Mouse (Mus musculus) lung, postnatal 36 days (tissue): ENCODE measurements around the gene Kcnj5.

Experiments
- DNase-seq: peaks from one replicate; pipeline ENCODE4 v3.0.0; 2022; ENCODE audit warnings: mixed read lengths

Kcnj5 gene

DNA sequence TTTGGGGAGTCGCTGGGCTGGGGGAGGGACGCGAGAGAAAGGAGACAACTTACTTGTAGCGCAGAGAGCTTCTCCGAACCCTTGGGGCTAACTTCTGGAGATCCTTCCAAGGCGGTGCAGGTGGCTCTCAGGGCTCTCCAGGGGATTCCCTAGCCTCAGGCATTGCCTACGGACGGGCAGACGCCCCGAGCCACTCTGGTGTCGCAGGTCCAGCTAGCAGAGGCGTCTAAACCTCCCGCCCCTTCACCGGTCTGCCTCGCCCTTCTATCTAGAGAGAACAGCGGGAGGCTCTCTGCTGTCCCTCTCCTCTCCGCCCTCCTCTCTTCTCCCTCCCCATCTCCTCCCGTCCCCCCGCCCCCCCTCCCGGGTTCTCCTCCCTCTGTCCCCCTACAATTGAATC is at the start of gene Kcnj5:
Gene Kcnj5 (minus strand): TSS at position 300 of the 400 bp plus-strand sequence.
- no peak for DNase-seq

DNA sequence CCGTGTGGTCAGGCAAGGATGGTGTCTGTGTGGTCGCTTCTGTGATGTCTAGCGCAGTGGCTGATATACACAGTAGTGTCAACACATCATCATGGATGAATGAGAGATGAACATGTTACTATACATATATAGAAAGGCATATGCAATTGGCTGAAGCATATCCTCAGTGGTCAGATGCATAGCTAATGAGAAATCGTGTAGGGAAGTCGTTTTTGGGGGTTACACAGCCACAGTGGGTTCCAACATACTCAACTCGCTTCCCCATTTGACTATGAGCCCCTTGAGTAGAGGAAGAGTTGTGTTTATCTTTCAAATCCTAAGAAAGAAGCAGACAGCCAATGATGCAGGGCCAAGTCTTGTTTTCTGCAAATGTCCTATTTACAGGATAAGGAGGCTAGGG is 48.6 kb upstream of the Kcnj5 start:
- no peak for DNase-seq

GRCm38 (mm10) chr9:32391701-32392100 is 47.6 kb upstream of the Kcnj5 start:
- no peak for DNase-seq

- peak; percentile 40 for DNase-seq
Measured at GRCm38 (mm10) chr9:32391092-32391491, 46.9 kb upstream of the Kcnj5 start.

DNA sequence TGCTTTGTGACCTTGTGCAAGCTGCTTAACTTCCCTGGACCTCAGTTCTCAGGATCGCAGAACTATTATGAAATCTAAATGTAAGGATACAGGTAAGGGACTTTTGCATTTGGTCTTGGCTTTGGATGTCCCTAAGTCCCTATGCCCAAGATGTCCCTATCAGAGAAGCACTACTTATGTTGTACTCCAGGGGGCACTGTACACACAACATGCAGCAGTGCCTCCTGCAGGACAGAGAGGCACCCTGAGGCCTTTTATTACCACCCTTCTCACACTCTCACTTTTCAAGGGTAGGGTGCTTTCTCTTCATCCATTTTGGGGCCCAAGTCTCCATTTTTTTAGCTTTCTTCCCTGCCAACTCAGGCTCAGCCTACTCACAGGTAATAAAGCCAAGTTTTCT is 44.0 kb upstream of the Kcnj5 start:
- peak; percentile 67 for DNase-seq

GRCm38 (mm10) chr9:32384906-32385305 is 40.8 kb upstream of the Kcnj5 start:
- DNase-seq = no peak

- no peak for DNase-seq
Measured at GRCm38 (mm10) chr9:32376863-32377590, 32.9 kb upstream of the Kcnj5 start.

DNA sequence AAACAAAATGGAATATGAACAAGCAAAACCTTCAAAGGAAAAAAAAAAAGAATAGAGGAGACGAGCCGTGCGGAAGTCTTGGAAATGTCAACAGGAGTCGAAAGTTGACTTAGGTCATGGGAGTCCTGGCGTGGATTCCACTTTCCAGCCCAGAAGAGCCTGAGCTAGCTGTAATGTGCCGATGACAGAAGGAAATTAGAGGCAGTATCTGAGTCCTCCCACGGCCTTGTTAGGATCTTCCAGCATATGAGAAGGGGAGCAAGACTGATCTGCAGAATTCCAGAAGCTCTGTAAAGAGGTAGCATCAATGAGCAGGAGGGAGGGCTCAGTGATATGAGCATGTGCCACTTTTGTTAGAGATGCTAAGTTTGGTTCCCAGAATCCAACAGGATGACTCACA is 31.9 kb upstream of the Kcnj5 start:
- no peak for DNase-seq

DNA sequence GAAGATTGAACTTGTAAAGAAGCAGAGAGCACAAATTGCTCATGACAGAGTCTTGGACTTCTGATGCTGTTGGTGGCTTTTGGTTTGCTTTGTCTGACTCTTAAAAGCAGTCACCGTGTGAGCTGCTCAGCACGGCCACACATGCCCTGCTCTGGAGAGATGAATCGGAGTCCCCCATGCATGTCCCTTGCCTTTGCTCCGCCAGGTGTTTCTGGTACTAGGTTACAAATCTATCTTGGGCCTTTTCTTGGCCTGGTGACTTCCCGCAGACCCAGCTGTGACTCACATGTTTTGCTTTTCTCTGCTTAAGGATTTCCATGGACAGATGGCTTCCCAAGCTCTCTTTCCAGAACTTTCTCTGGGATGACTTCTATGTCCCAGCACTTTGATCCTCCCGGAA is 29.5 kb upstream of the Kcnj5 start:
- DNase-seq = no peak

- no peak for DNase-seq
Measured at GRCm38 (mm10) chr9:32372202-32372601, 28.1 kb upstream of the Kcnj5 start, which contains the start of gene Kcnj1. TSS of gene Kcnj1 (plus strand) at chr9:32372493.

GRCm38 (mm10) chr9:32369388-32369787 is 25.2 kb upstream of the Kcnj5 start:
- DNase-seq = no peak

GRCm38 (mm10) chr9:32368812-32369211 is 24.7 kb upstream of the Kcnj5 start:
- DNase-seq = no peak

- DNase-seq = no peak
Measured at GRCm38 (mm10) chr9:32360770-32361169, 16.6 kb upstream of the Kcnj5 start.

DNA sequence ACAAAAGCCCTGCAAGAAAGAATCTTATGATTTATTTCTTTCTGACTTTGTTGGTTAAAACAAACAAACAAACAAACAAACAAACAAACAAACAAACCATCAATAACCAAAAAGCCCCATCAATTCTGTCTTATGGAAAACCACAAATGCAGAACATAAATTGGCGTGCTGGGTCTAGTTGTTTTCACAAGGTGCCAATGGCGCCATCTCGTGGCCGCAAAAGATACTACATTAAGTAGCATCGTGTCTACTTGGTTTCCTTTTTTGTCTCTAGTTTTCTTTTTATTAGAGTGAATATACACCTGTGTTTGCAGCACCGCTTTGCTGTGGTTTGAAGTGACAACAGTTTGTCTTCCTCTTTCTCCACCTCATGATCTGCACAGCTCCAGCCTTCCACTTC is 6.2 kb upstream of the Kcnj5 start:
- DNase-seq = peak; percentile 90

GRCm38 (mm10) chr9:32349344-32349743 is 5.2 kb upstream of the Kcnj5 start:
- no peak for DNase-seq

DNA sequence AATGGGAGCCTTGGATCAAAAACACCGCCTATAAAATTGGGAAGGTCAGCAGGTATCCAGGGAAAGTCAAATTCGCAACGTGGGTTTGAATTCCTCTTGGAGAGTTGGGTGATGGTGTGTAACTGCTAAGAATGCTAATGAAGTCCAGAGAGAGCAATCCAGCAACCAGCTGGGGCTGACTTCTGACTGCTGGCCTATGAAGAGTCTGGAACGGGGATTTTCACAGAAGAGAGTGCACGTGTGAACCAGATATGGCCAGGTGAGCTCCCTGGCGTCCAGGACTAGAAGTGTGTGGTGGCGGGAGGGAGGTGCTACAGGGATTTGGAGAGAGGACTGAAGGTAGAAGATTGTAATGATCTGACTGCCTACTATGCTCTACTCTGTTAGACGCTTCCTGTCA is 3.9 kb upstream of the Kcnj5 start:
- DNase-seq = no peak

DNA sequence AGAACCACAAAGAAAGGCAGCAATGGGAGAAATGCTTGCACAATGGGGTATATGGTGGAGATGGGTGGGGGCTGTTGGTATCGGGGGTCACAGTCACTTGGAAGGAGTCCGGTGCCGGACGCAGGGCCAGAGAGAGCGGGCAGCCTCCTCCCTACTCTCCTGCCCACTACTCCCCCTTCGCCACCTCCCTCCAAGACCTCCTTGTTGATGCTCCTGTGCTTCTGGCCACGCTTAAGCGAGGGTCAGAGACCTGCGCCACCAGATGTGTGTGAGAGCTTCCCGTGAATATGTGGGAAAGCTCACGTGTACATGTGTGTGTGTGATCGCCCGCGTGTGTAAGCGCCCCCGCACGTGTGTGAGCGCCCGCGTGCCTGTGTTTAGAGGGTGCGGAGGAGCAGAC is 339 bp upstream of the Kcnj5 start:
- DNase-seq = no peak

DNA sequence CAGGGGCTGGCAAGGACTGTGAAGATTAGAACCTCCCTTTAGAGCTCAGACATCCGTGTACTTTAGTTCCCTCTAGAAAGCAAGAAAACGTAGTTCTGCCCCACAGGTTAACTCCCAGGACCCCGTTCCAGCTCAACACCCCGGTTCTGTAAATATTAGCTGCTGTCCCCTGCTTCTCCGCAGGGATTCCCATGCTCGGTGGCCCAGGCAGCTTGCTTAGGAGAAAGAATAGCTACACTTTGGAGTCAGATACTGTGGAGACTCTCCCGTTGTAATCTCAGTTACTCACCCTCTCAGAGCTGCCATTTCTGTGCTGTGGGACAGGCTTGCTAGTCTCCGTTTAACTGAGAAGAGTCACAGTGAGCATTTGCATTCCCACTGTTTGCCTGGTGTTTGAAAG is 1.2 kb downstream of the Kcnj5 start:
- DNase-seq = no peak

GRCm38 (mm10) chr9:32340831-32341230 is 3.3 kb downstream of the Kcnj5 start:
- DNase-seq = no peak

- DNase-seq = peak; percentile 34
Measured at GRCm38 (mm10) chr9:32335389-32336150, 8.6 kb downstream of the Kcnj5 start.

- DNase-seq = no peak
Measured at GRCm38 (mm10) chr9:32331162-32331561, 13.0 kb downstream of the Kcnj5 start.

DNA sequence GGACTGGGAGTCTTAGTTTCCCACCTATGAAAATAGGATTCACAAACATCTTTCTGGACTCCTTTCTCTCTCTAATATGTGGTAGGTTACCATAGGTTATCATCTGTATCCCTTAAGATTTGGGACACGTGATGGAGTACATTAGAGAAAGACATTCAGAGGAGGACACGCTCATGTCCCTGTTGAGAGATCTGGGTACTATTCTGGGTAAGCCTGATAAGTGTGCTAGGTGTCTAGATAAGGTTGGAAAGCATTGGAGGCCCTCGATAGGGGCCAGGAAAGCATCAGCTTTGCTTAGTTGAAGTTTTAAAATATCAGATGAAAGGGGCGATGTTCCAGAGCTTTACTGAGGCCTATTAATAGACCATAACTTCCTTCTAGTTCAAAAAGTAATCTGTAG is 15.4 kb downstream of the Kcnj5 start:
- no peak for DNase-seq

- peak; percentile 10 for DNase-seq
Measured at GRCm38 (mm10) chr9:32323610-32324009, 20.5 kb downstream of the Kcnj5 start.

GRCm38 (mm10) chr9:32320167-32320566 is 24.0 kb downstream of the Kcnj5 start:
- peak; percentile 58 for DNase-seq
